Mouse (Mus musculus) gastrocnemius, postnatal 14 days (tissue): ENCODE measurements around the gene Atp2c2. TPM values are rescaled to one million over a fixed set of nuclear protein-coding genes. Genes with fewer than 3 reads are reported as not detected.

Experiments used
- DNase-seq: peaks from one replicate; pipeline ENCODE4 v3.0.0; 2021; ENCODE audit warnings: mixed read lengths
- intact Hi-C: fragments of 180-260 bp; cut with DNase I; formaldehyde crosslinking; loops from one replicate; pipeline ENCODE4 v1.15.1; 2025; ENCODE audit warnings: low total_unique reads
- total RNA-seq, 2 experiments: library from RNA; stranded (reverse); gene quantifications; 2 replicates each; pipeline ENCODE4 v1.2.3; 2021

Gene Atp2c2
- total RNA-seq, 2 experiments from 2014 or later, result 0.12 TPM; not detected in 1

- no peak for DNase-seq
- intact Hi-C loops, result loop anchor here (5.0 kb wide), 1 partner anchor 38 kb away; no protein-coding TSS in a partner anchor
These were observed 99.1 kb downstream of the Atp2c2 start for GRCm38 (mm10) chr8:119798965-119799264.

- DNase-seq, result no peak
- intact Hi-C loops, result no loop called here
These were observed 101.4 kb downstream of the Atp2c2 start for GRCm38 (mm10) chr8:119801168-119801567.

GRCm38 (mm10) chr8:119802592-119802991, 102.8 kb downstream of the Atp2c2 start:
- intact Hi-C loops, result no loop called here
- no peak for DNase-seq

- no peak for DNase-seq
- intact Hi-C loops, result no loop called here
These were observed 105.5 kb downstream of the Atp2c2 start for GRCm38 (mm10) chr8:119805275-119805674.

GRCm38 (mm10) chr8:119806422-119807263, 106.8 kb downstream of the Atp2c2 start:
- DNase-seq, result no peak
- intact Hi-C loops, result no loop called here

Other genes with a start within 250 kb of the Atp2c2 start
- gene Slc38a8, start 198.3 kb upstream of the Atp2c2 start, total RNA-seq, result not detected
- 10 to 100 TPM; 37.3 to 39.3 TPM for gene Mbtps1, start 141.3 kb upstream of the Atp2c2 start, total RNA-seq
- gene Hsdl1, start 124.8 kb upstream of the Atp2c2 start, total RNA-seq, result 10 to 100 TPM; 12.6 to 13.7 TPM
- gene Dnaaf1, start 124.8 kb upstream of the Atp2c2 start, total RNA-seq, result not detected
- 1 to 10 TPM; 3.5 to 3.6 TPM for gene Taf1c, start 94.8 kb upstream of the Atp2c2 start, total RNA-seq
- not detected for gene Adad2, start 87.3 kb upstream of the Atp2c2 start, total RNA-seq
- 1 to 10 TPM; 1.6 to 4.4 TPM for gene Kcng4, start 64.3 kb upstream of the Atp2c2 start, total RNA-seq
- gene Wfdc1, start 33.6 kb upstream of the Atp2c2 start, total RNA-seq, result 10 to 100 TPM; 65.6 to 68.3 TPM
- 1 to 10 TPM; 4.1 to 4.3 TPM for gene Tldc1, start 78.4 kb downstream of the Atp2c2 start, total RNA-seq
- 10 to 100 TPM; 18.3 to 24.5 TPM for gene Cotl1, start 140.5 kb downstream of the Atp2c2 start, total RNA-seq
- gene Klhl36, start 162.3 kb downstream of the Atp2c2 start, total RNA-seq, result 1 to 10 TPM; 2.2 to 2.7 TPM
- 10 to 100 TPM; 41.1 to 49.5 TPM for gene Usp10, start 210.4 kb downstream of the Atp2c2 start, total RNA-seq
- 1 to 10 TPM; 5.6 to 6.0 TPM for gene Gm20388, start 210.8 kb downstream of the Atp2c2 start, total RNA-seq